Mouse (Mus musculus): ENCODE data around the gene Ncbp3. TPM values are rescaled to one million over a fixed set of nuclear protein-coding genes. Genes with fewer than 3 reads are reported as not detected.

Ncbp3 gene
- polyA plus RNA-seq, 1 experiment from 2014 or later, result 10.9 TPM

Other genes with a start within 250 kb of the Ncbp3 start
- gene Atp2a3, start 86.6 kb upstream of the Ncbp3 start, polyA plus RNA-seq (2015; fragmentation: Nextera tagmentation; extraction: Ambion mirVana), result 4.0 and 5.0 TPM in 2 replicates
- 2.6 and 2.8 TPM in 2 replicates for gene P2rx1, start 48.7 kb upstream of the Ncbp3 start, polyA plus RNA-seq (2015; fragmentation: Nextera tagmentation; extraction: Ambion mirVana)
- gene Camkk1, start 28.8 kb upstream of the Ncbp3 start, polyA plus RNA-seq (2015; fragmentation: Nextera tagmentation; extraction: Ambion mirVana), result 11.4 and 12.0 TPM in 2 replicates
- gene Itgae, start 42.8 kb downstream of the Ncbp3 start, polyA plus RNA-seq (2015; fragmentation: Nextera tagmentation; extraction: Ambion mirVana), result 0.28 and 0.40 TPM in 2 replicates
- 10.9 and 11.5 TPM in 2 replicates for gene Haspin, start 90.5 kb downstream of the Ncbp3 start, polyA plus RNA-seq (2015; fragmentation: Nextera tagmentation; extraction: Ambion mirVana)
- 0.98 and 1.0 TPM in 2 replicates for gene P2rx5, start 112.6 kb downstream of the Ncbp3 start, polyA plus RNA-seq (2015; fragmentation: Nextera tagmentation; extraction: Ambion mirVana)
- gene Emc6, start 129.3 kb downstream of the Ncbp3 start, polyA plus RNA-seq (2015; fragmentation: Nextera tagmentation; extraction: Ambion mirVana), result 91.9 and 100 TPM in 2 replicates
- 210 and 221 TPM in 2 replicates for gene Tax1bp3, start 129.3 kb downstream of the Ncbp3 start, polyA plus RNA-seq (2015; fragmentation: Nextera tagmentation; extraction: Ambion mirVana)
- gene Ctns, start 151.3 kb downstream of the Ncbp3 start, polyA plus RNA-seq (2015; fragmentation: Nextera tagmentation; extraction: Ambion mirVana), result 23.0 and 25.5 TPM in 2 replicates
- 2.7 and 2.9 TPM in 2 replicates for gene Shpk, start 151.7 kb downstream of the Ncbp3 start, polyA plus RNA-seq (2015; fragmentation: Nextera tagmentation; extraction: Ambion mirVana)
- gene Trpv1, start 186.5 kb downstream of the Ncbp3 start, polyA plus RNA-seq (2015; fragmentation: Nextera tagmentation; extraction: Ambion mirVana), result 0.24 and 0.34 TPM in 2 replicates
- 0.84 and 0.87 TPM in 2 replicates for gene Trpv3, start 219.6 kb downstream of the Ncbp3 start, polyA plus RNA-seq (2015; fragmentation: Nextera tagmentation; extraction: Ambion mirVana)

All from embryonic facial prominence, embryonic 15.5 days (tissue).